Mouse (Mus musculus): ENCODE measurements around the gene Rab6a.
A peak's percentile ranks its signal among the peaks of the same experiment; 100 is the strongest.
"Not testable (repeated sequence)": the region's sequence is repeated elsewhere in the genome, so short reads cannot be mapped to it uniquely, and the experiment has no call there.

Gene Rab6a

GRCm38 (mm10) chr7:100607214-100608129 lies at the start of gene Rab6a:
Gene Rab6a (plus strand): TSS chr7:100607410.
- DNase-seq (ENCODE audit: inconsistent ontology term) = peak; percentile 100

GRCm38 (mm10) chr7:100559331-100559730 lies 47.9 kb upstream of the Rab6a start:
- DNase-seq (ENCODE audit: inconsistent ontology term) = no peak

GRCm38 (mm10) chr7:100561861-100562587 lies 45.2 kb upstream of the Rab6a start:
- DNase-seq (ENCODE audit: inconsistent ontology term) = peak; percentile 60

GRCm38 (mm10) chr7:100567238-100567637 lies 40.0 kb upstream of the Rab6a start:
- not testable (repeated sequence) for DNase-seq (ENCODE audit: inconsistent ontology term)

GRCm38 (mm10) chr7:100569907-100570306 lies 37.3 kb upstream of the Rab6a start:
- no peak for DNase-seq (ENCODE audit: inconsistent ontology term)

- no peak for DNase-seq (ENCODE audit: inconsistent ontology term)
Observed at GRCm38 (mm10) chr7:100570930-100571715, 36.1 kb upstream of the Rab6a start.

- no peak for DNase-seq (ENCODE audit: inconsistent ontology term)
Observed at GRCm38 (mm10) chr7:100572061-100572460, 35.1 kb upstream of the Rab6a start.

GRCm38 (mm10) chr7:100572704-100573103 lies 34.5 kb upstream of the Rab6a start:
- no peak for DNase-seq (ENCODE audit: inconsistent ontology term)

GRCm38 (mm10) chr7:100578794-100579193 lies 28.4 kb upstream of the Rab6a start:
- peak; percentile 45 for DNase-seq (ENCODE audit: inconsistent ontology term)

GRCm38 (mm10) chr7:100582235-100582634 lies 25.0 kb upstream of the Rab6a start:
- DNase-seq (ENCODE audit: inconsistent ontology term) = no peak

GRCm38 (mm10) chr7:100582727-100583236 lies 24.4 kb upstream of the Rab6a start:
- DNase-seq (ENCODE audit: inconsistent ontology term) = peak; percentile 93

GRCm38 (mm10) chr7:100589816-100590215 lies 17.4 kb upstream of the Rab6a start:
- no peak for DNase-seq (ENCODE audit: inconsistent ontology term)

GRCm38 (mm10) chr7:100590504-100590844 lies 16.7 kb upstream of the Rab6a start:
- no peak for DNase-seq (ENCODE audit: inconsistent ontology term)

- DNase-seq (ENCODE audit: inconsistent ontology term) = peak; percentile 95
Observed at GRCm38 (mm10) chr7:100590845-100591521, 16.2 kb upstream of the Rab6a start.

GRCm38 (mm10) chr7:100591522-100591852 lies 15.7 kb upstream of the Rab6a start:
- DNase-seq (ENCODE audit: inconsistent ontology term) = no peak

GRCm38 (mm10) chr7:100593349-100593748 lies 13.9 kb upstream of the Rab6a start:
- DNase-seq (ENCODE audit: inconsistent ontology term) = no peak

- no peak for DNase-seq (ENCODE audit: inconsistent ontology term)
Observed at GRCm38 (mm10) chr7:100600211-100600610, 7.0 kb upstream of the Rab6a start.

GRCm38 (mm10) chr7:100608130-100608741 lies 1.0 kb downstream of the Rab6a start, which contains the start of gene Mrpl48:
Gene Mrpl48 (minus strand): TSS chr7:100608301.
- peak; percentile 72 for DNase-seq (ENCODE audit: inconsistent ontology term)

GRCm38 (mm10) chr7:100608910-100609309 lies 1.7 kb downstream of the Rab6a start:
- no peak for DNase-seq (ENCODE audit: inconsistent ontology term)

- DNase-seq (ENCODE audit: inconsistent ontology term) = no peak
Observed at GRCm38 (mm10) chr7:100616121-100616857, 9.1 kb downstream of the Rab6a start.
